Mouse (Mus musculus): ENCODE measurements around the gene Lhfp. TPM values are rescaled to one million over a fixed set of nuclear protein-coding genes. Genes with fewer than 3 reads are reported as not detected.
"Not testable (repeated sequence)": the region's sequence is repeated elsewhere in the genome, so short reads cannot be mapped to it uniquely, and the experiment has no call there.

Lhfp gene
- polyA plus RNA-seq, 1 experiment from 2014 or later = 50.8 TPM

- H3K9me3 ChIP-seq = no peaks in the 10 kb centered on the region
- H3K27ac ChIP-seq = no peak overlapping the region
- H3K4me3 ChIP-seq = no peak overlapping the region
- no peak for ATAC-seq (ENCODE audit: insufficient number of reproducible peaks, insufficient read depth, low FRiP score, low TSS enrichment)
- H3K9ac ChIP-seq = no peak overlapping the region
- no peaks in the 10 kb centered on the region for H3K27me3 ChIP-seq
- H3K4me1 ChIP-seq = peaks cover 23% of the 10 kb centered on the region; the same call in 1 of the 2 replicates
- H3K4me2 ChIP-seq (replicated peaks) = no peak overlapping the region
- WGBS = 57% methylated on average over 6 of the region's 6 CpGs
- no peaks in the 10 kb centered on the region for H3K36me3 ChIP-seq
Measured at GRCm38 (mm10) chr3:53100803-53101202, 59.5 kb downstream of the Lhfp start.

- Histone ChIP-seq H3K27ac (no peak overlapping the region), H3K9me3 (no peaks in the 10 kb centered on the region), H3K36me3 (no peaks in the 10 kb centered on the region), H3K9ac (no peak overlapping the region), H3K4me1 (peaks cover 16% of the 10 kb centered on the region; the same call in 1 of the 2 replicates), H3K27me3 (no peaks in the 10 kb centered on the region), H3K4me3 (no peak overlapping the region), H3K4me2 (replicated peaks) (no peak overlapping the region)
- ATAC-seq (ENCODE audit: insufficient number of reproducible peaks, insufficient read depth, low FRiP score, low TSS enrichment) = no peak
- 41% methylated on average over 6 of the region's 6 CpGs for WGBS
Measured at GRCm38 (mm10) chr3:53101711-53102110, 60.4 kb downstream of the Lhfp start.

- H3K4me3 ChIP-seq = no peak overlapping the region
- H3K36me3 ChIP-seq = no peaks in the 10 kb centered on the region
- H3K4me1 ChIP-seq = peaks cover 16% of the 10 kb centered on the region; the same call in 1 of the 2 replicates
- no peak overlapping the region for H3K27ac ChIP-seq
- no peak overlapping the region for H3K9ac ChIP-seq
- no peak for ATAC-seq (ENCODE audit: insufficient number of reproducible peaks, insufficient read depth, low FRiP score, low TSS enrichment)
- H3K27me3 ChIP-seq = no peaks in the 10 kb centered on the region
- H3K9me3 ChIP-seq = no peaks in the 10 kb centered on the region
- H3K4me2 ChIP-seq (replicated peaks) = no peak overlapping the region
- WGBS = 19% methylated on average over 5 of the region's 5 CpGs
Measured at GRCm38 (mm10) chr3:53102131-53102756, 60.9 kb downstream of the Lhfp start.

- no peak overlapping the region for H3K4me3 ChIP-seq
- H3K9me3 ChIP-seq = no peaks in the 10 kb centered on the region
- peaks cover 16% of the 10 kb centered on the region; the same call in 1 of the 2 replicates for H3K4me1 ChIP-seq
- WGBS = 44% methylated on average over 12 of the region's 12 CpGs
- H3K4me2 ChIP-seq (replicated peaks) = no peak overlapping the region
- H3K36me3 ChIP-seq = no peaks in the 10 kb centered on the region
- H3K27me3 ChIP-seq = no peaks in the 10 kb centered on the region
- ATAC-seq (ENCODE audit: insufficient number of reproducible peaks, insufficient read depth, low FRiP score, low TSS enrichment) = no peak
- no peak overlapping the region for H3K9ac ChIP-seq
- H3K27ac ChIP-seq = no peak overlapping the region
Measured at GRCm38 (mm10) chr3:53102757-53103153, 61.4 kb downstream of the Lhfp start.

- Histone ChIP-seq H3K9me3 (0 out of 2 replicates have a peak, but pooled peaks cover 7% of the 10 kb centered on the region), H3K27ac (no peak overlapping the region), H3K27me3 (no peaks in the 10 kb centered on the region), H3K4me1 (peaks cover 12% of the 10 kb centered on the region), H3K4me3 (no peak overlapping the region), H3K36me3 (no peaks in the 10 kb centered on the region), H3K4me2 (replicated peaks) (no peak overlapping the region), H3K9ac (no peak overlapping the region)
- 50% methylated on average over 11 of the region's 11 CpGs for WGBS
- peak; percentile 44; the same call in 1 of the 2 replicates for ATAC-seq (ENCODE audit: insufficient number of reproducible peaks, insufficient read depth, low FRiP score, low TSS enrichment)
Measured at GRCm38 (mm10) chr3:53108594-53109373, 67.5 kb downstream of the Lhfp start.

- 12% methylated on average over 3 of the region's 3 CpGs for WGBS
- no peak overlapping the region for H3K4me2 ChIP-seq (replicated peaks)
- no peak for ATAC-seq (ENCODE audit: insufficient number of reproducible peaks, insufficient read depth, low FRiP score, low TSS enrichment)
- H3K9ac ChIP-seq = no peak overlapping the region
- no peak overlapping the region for H3K4me3 ChIP-seq
- no peak overlapping the region for H3K27ac ChIP-seq
- H3K27me3 ChIP-seq = no peaks in the 10 kb centered on the region
- peaks cover 12% of the 10 kb centered on the region for H3K4me1 ChIP-seq
- no peaks in the 10 kb centered on the region for H3K36me3 ChIP-seq
- H3K9me3 ChIP-seq = 0 out of 2 replicates have a peak, but pooled peaks cover 7% of the 10 kb centered on the region
Measured at GRCm38 (mm10) chr3:53109879-53110278, 68.6 kb downstream of the Lhfp start.

GRCm38 (mm10) chr3:53112048-53112447, 70.7 kb downstream of the Lhfp start:
- 0 out of 2 replicates have a peak, but pooled peaks cover 7% of the 10 kb centered on the region for H3K9me3 ChIP-seq
- WGBS = 92% methylated on average over 7 of the region's 7 CpGs
- H3K4me3 ChIP-seq = no peak overlapping the region
- H3K27me3 ChIP-seq = no peaks in the 10 kb centered on the region
- H3K36me3 ChIP-seq = no peaks in the 10 kb centered on the region
- ATAC-seq (ENCODE audit: insufficient number of reproducible peaks, insufficient read depth, low FRiP score, low TSS enrichment) = no peak
- H3K27ac ChIP-seq = no peak overlapping the region
- H3K4me2 ChIP-seq (replicated peaks) = no peak overlapping the region
- H3K4me1 ChIP-seq = peaks cover 12% of the 10 kb centered on the region
- no peak overlapping the region for H3K9ac ChIP-seq

- not testable (repeated sequence) for H3K27me3 ChIP-seq; H3K4me1 ChIP-seq; H3K9ac ChIP-seq; H3K4me2 ChIP-seq (replicated peaks); H3K4me3 ChIP-seq; H3K27ac ChIP-seq; H3K36me3 ChIP-seq; ATAC-seq (ENCODE audit: insufficient number of reproducible peaks, insufficient read depth, low FRiP score, low TSS enrichment); H3K9me3 ChIP-seq
- WGBS = 63% methylated on average over 4 of the region's 9 CpGs
Measured at GRCm38 (mm10) chr3:53118755-53119154, 77.4 kb downstream of the Lhfp start.

- Histone ChIP-seq H3K27me3 (no peaks in the 10 kb centered on the region), H3K4me2 (replicated peaks) (no peak overlapping the region), H3K4me3 (no peak overlapping the region), H3K27ac (no peak overlapping the region), H3K4me1 (no peaks in the 10 kb centered on the region), H3K36me3 (no peaks in the 10 kb centered on the region), H3K9me3 (no peaks in the 10 kb centered on the region), H3K9ac (no peak overlapping the region)
- 92% methylated on average over 6 of the region's 6 CpGs for WGBS
- ATAC-seq (ENCODE audit: insufficient number of reproducible peaks, insufficient read depth, low FRiP score, low TSS enrichment) = no peak
Measured at GRCm38 (mm10) chr3:53119978-53120377, 78.7 kb downstream of the Lhfp start.

GRCm38 (mm10) chr3:53125495-53125894, 84.2 kb downstream of the Lhfp start:
- no peaks in the 10 kb centered on the region for H3K36me3 ChIP-seq
- no peaks in the 10 kb centered on the region for H3K4me1 ChIP-seq
- no peak overlapping the region for H3K27ac ChIP-seq
- H3K4me2 ChIP-seq (replicated peaks) = no peak overlapping the region
- no peak overlapping the region for H3K4me3 ChIP-seq
- H3K9ac ChIP-seq = no peak overlapping the region
- no peaks in the 10 kb centered on the region for H3K27me3 ChIP-seq
- WGBS = 74% methylated on average over 8 of the region's 8 CpGs
- H3K9me3 ChIP-seq = no peaks in the 10 kb centered on the region
- ATAC-seq (ENCODE audit: insufficient number of reproducible peaks, insufficient read depth, low FRiP score, low TSS enrichment) = no peak

GRCm38 (mm10) chr3:53138785-53139184, 97.5 kb downstream of the Lhfp start:
- H3K27ac ChIP-seq = no peak overlapping the region
- H3K9me3 ChIP-seq = peaks cover 3% of the 10 kb centered on the region; the same call in 1 of the 2 replicates
- no peak for ATAC-seq (ENCODE audit: insufficient number of reproducible peaks, insufficient read depth, low FRiP score, low TSS enrichment)
- H3K4me2 ChIP-seq (replicated peaks) = no peak overlapping the region
- H3K4me3 ChIP-seq = no peak overlapping the region
- H3K9ac ChIP-seq = no peak overlapping the region
- no peaks in the 10 kb centered on the region for H3K27me3 ChIP-seq
- no peaks in the 10 kb centered on the region for H3K36me3 ChIP-seq
- no peaks in the 10 kb centered on the region for H3K4me1 ChIP-seq
- 96% methylated on average over 2 of the region's 2 CpGs for WGBS

GRCm38 (mm10) chr3:53139205-53139604, 97.9 kb downstream of the Lhfp start:
- Histone ChIP-seq H3K27ac (no peak overlapping the region), H3K4me3 (no peak overlapping the region), H3K4me1 (no peaks in the 10 kb centered on the region), H3K27me3 (no peaks in the 10 kb centered on the region), H3K4me2 (replicated peaks) (no peak overlapping the region), H3K36me3 (no peaks in the 10 kb centered on the region), H3K9ac (no peak overlapping the region), H3K9me3 (peaks cover 3% of the 10 kb centered on the region; the same call in 1 of the 2 replicates)
- ATAC-seq (ENCODE audit: insufficient number of reproducible peaks, insufficient read depth, low FRiP score, low TSS enrichment) = no peak

Measured in embryonic facial prominence, embryonic 12.5 days (tissue).